Mouse (Mus musculus) intestine, postnatal 0 days (tissue): Measurements from ENCODE around the gene Tmem117. TPM values are rescaled to one million over a fixed set of nuclear protein-coding genes. Genes with fewer than 3 reads are reported as not detected.

ENCODE experiments used
- ATAC-seq: fragments of 200-750 bp; cut with Nextera tagmentation; 2 replicates; pipeline ENCODE4 v1.8.0; 2017; ENCODE audit warnings: mild to moderate bottlenecking, moderate TSS enrichment, moderate library complexity
- H3K27ac ChIP-seq: fragments of 300-500 bp; sonication (generic); 2 replicates; pipeline ENCODE4 v1.5.1; 2014; ENCODE audit warnings: mild to moderate bottlenecking, low read depth, low read length, moderate library complexity
- H3K27me3 ChIP-seq: fragments of 300-500 bp; sonication (generic); replicated peaks from 2 replicates; pipeline ENCODE4 v1.6.1; 2014; ENCODE audit warnings: low read length, mixed read lengths; ENCODE audit not compliant: control insufficient read depth, insufficient read depth
- H3K36me3 ChIP-seq: fragments of 300-500 bp; sonication (generic); 2 replicates; pipeline ENCODE4 v1.6.1; 2014; ENCODE audit warnings: mild to moderate bottlenecking, moderate library complexity; ENCODE audit not compliant: control insufficient read depth, insufficient read depth
- H3K4me1 ChIP-seq: fragments of 300-500 bp; sonication (generic); replicated peaks from 2 replicates; pipeline ENCODE4 v1.6.1; 2014; ENCODE audit warnings: antibody characterized with exemption, low read length, mixed read lengths; ENCODE audit not compliant: control insufficient read depth, insufficient read depth
- H3K4me2 ChIP-seq: fragments of 300-500 bp; sonication (generic); replicated peaks from 2 replicates; pipeline ENCODE4 v1.6.1; 2014; ENCODE audit warnings: low read depth, mild to moderate bottlenecking, moderate library complexity
- H3K4me3 ChIP-seq: fragments of 300-500 bp; sonication (generic); 2 replicates; pipeline ENCODE4 v1.5.1; 2014; ENCODE audit warnings: low read depth, low read length
- H3K9ac ChIP-seq: fragments of 300-500 bp; sonication (generic); 2 replicates; pipeline ENCODE4 v1.6.1; 2014; ENCODE audit warnings: mild to moderate bottlenecking, low read depth, low read length
- H3K9me3 ChIP-seq: fragments of 300-500 bp; sonication (generic); 2 replicates; pipeline ENCODE4 v1.6.1; 2016; ENCODE audit warnings: mixed run types; ENCODE audit not compliant: control insufficient read depth
- CTCF ChIP-seq: sonication (generic); IDR thresholded peaks from 2 replicates; pipeline ENCODE4 v1.5.1; 2016; ENCODE audit warnings: low read depth, mild to moderate bottlenecking, control low read depth, antibody characterized with exemption, moderate library complexity
- WGBS: fragments of 180-500 bp; shearing (Covaris S2); extraction: QIAGEN DNeasy Blood & Tissue Kit; methylation state at CpG from one replicate; pipeline ENCODE4 v1.1.7; 2014; 5-methylcytosine and 5-hydroxymethylcytosine counted together
- polyA plus RNA-seq: library from polyadenylated mRNA; unstranded; fragments of >200 nt; fragmentation: Nextera tagmentation; extraction: Ambion mirVana; gene quantifications from 2 replicates; pipeline ENCODE4 v1.2.1, GENCODE M21; 2015

Tmem117 gene
- polyA plus RNA-seq, 1 experiment from 2014 or later: 2.7 TPM

DNA sequence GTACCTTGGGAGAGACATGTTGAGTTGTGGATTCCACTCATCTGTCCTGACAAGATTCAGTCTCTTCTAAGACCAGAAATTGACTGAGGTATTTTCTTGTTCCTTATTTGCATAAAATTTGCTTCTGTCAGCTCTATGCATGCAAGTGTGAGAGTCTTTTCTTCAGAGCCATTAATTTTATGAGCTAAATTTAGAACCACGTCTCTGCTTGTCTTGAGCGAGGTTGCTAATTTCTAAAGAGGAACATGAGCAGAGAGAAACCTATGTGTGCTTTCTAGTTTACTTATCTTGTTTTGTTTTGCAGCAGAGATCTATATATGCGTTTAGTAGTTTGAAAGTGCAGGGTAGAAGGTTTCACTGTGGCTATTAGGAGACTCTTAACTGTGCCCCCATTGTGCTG is 26.6 kb upstream of the Tmem117 start:
- no peaks in the 10 kb centered on the region for H3K9me3 ChIP-seq
- 63% methylated on average over 3 of the region's 3 CpGs for WGBS
- TF ChIP-seq CTCF: no peak
- no peaks in the 10 kb centered on the region for H3K27me3 ChIP-seq
- no peak overlapping the region for H3K27ac ChIP-seq
- H3K4me2 ChIP-seq: no peak overlapping the region
- H3K4me1 ChIP-seq: no peaks in the 10 kb centered on the region
- no peak overlapping the region for H3K9ac ChIP-seq
- H3K36me3 ChIP-seq: no peaks in the 10 kb centered on the region
- no peak overlapping the region for H3K4me3 ChIP-seq
- no peak for ATAC-seq

DNA sequence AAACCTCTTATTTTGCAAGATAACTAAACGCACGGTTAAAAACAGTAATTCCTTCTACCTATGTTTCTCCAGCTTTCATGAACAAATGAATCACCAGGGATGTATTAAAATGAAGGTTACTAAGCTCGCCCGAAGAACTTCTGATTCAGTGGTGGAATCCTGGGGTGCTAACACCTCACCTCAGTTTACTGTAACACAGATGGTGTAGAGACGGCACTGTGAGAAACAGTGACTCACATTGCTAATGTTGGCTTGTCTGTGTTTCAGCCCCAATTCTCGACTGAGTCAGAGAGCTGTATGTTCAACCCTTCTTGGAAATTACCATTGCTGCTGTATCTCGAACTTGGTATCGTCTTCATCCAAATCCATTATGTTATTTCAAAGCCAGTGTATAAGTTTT is 21.3 kb upstream of the Tmem117 start:
- no peaks in the 10 kb centered on the region for H3K27me3 ChIP-seq
- 92% methylated on average over 8 of the region's 8 CpGs for WGBS
- H3K9ac ChIP-seq: no peak overlapping the region
- no peak overlapping the region for H3K4me3 ChIP-seq
- no peak for ATAC-seq
- H3K27ac ChIP-seq: no peak overlapping the region
- H3K36me3 ChIP-seq: no peaks in the 10 kb centered on the region
- H3K4me2 ChIP-seq: no peak overlapping the region
- H3K4me1 ChIP-seq: no peaks in the 10 kb centered on the region
- H3K9me3 ChIP-seq: no peaks in the 10 kb centered on the region
- no peak for TF ChIP-seq CTCF

DNA sequence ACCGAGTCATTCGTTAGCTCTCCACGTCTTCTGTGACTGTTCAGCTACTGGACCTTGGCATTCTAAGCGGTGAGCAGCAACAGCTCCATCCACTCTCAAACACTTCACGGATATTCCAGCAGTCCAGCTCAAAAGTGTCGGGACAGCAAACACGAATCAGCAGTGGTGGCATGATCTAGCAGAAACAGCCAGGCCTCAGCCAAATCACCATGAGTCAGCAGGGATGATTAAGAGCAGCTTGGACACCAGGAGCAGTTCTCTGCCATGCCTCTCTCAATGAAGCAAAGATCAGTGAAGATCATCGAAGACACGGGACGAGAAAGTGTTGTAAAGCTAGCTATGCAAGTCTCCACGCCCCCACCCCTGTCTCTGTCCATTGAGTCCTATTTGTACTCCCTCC is 13.0 kb upstream of the Tmem117 start:
- no peaks in the 10 kb centered on the region for H3K4me1 ChIP-seq
- 90% methylated on average over 11 of the region's 11 CpGs for WGBS
- H3K27ac ChIP-seq: no peak overlapping the region
- H3K27me3 ChIP-seq: no peaks in the 10 kb centered on the region
- TF ChIP-seq CTCF: no peak
- H3K9me3 ChIP-seq: no peaks in the 10 kb centered on the region
- no peak overlapping the region for H3K4me2 ChIP-seq
- no peak overlapping the region for H3K4me3 ChIP-seq
- H3K9ac ChIP-seq: no peak overlapping the region
- no peak for ATAC-seq
- no peaks in the 10 kb centered on the region for H3K36me3 ChIP-seq

GRCm38 (mm10) chr15:94620909-94621308 is 8.1 kb upstream of the Tmem117 start:
- Histone ChIP-seq H3K27me3 (no peaks in the 10 kb centered on the region), H3K27ac (no peak overlapping the region), H3K4me1 (no peaks in the 10 kb centered on the region), H3K36me3 (no peaks in the 10 kb centered on the region), H3K9me3 (no peaks in the 10 kb centered on the region), H3K4me2 (no peak overlapping the region), H3K4me3 (no peak overlapping the region), H3K9ac (no peak overlapping the region)
- ATAC-seq: no peak
- no peak for TF ChIP-seq CTCF

DNA sequence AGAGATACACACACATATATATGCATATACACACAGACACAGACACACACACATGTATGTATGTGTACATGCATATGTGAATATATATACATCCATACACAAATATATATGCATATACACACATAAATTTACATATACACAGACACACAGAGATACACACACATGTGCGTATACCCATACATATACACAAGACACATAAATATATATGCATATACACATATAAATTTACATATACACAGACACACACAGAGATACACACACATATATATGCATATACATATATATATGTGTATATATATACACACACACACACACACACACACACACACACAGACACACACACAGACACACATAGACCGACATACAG is 586 bp upstream of the Tmem117 start:
- H3K9ac ChIP-seq: no peak overlapping the region
- 51% methylated on average over 2 of the region's 2 CpGs for WGBS

DNA sequence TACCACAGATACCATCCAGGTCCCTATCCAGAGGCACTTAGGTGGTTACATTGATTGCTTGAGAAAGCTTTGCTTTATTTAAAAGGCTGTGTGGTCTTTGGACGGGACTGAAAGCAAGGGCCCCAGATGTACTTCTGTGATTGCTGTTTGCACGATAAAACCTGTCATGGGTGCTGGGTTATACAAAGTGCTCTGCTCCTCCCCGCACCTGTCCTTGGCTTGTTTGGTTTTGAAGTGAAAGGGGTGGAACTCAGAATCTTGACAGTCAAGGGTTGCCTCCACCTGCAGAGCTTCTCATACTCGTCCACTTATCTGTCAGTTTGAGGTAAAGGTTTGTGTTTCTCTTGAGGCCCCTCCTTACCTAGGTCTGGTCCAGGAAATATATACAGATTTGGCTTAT is 1.5 kb downstream of the Tmem117 start:
- Histone ChIP-seq H3K27me3 (peaks cover 5% of the 10 kb centered on the region; the same call in 1 of the 2 replicates), H3K27ac (no peak overlapping the region), H3K4me3 (no peak overlapping the region), H3K9me3 (no peaks in the 10 kb centered on the region), H3K4me1 (no peaks in the 10 kb centered on the region), H3K36me3 (no peaks in the 10 kb centered on the region), H3K4me2 (peak overlapping the region; percentile 24; the same call in 1 of the 2 replicates), H3K9ac (no peak overlapping the region)
- peak; percentile 33 for ATAC-seq
- 39% methylated on average over 4 of the region's 4 CpGs for WGBS
- no peak for TF ChIP-seq CTCF

More for the DNA sequence above, 586 bp upstream of the Tmem117 start:
- Histone ChIP-seq H3K27ac (no peak overlapping the region), H3K4me1 (no peaks in the 10 kb centered on the region), H3K4me2 (peak overlapping the region; percentile 98), H3K4me3 (peak overlapping the region; percentile 60), H3K27me3 (peaks cover 5% of the 10 kb centered on the region; the same call in 1 of the 2 replicates), H3K9me3 (no peaks in the 10 kb centered on the region), H3K36me3 (no peaks in the 10 kb centered on the region)
- TF ChIP-seq CTCF: no peak
- no peak for ATAC-seq

GRCm38 (mm10) chr15:94634524-94634923 is 5.5 kb downstream of the Tmem117 start:
- Histone ChIP-seq H3K27ac (no peak overlapping the region), H3K4me1 (no peaks in the 10 kb centered on the region), H3K4me3 (no peak overlapping the region), H3K36me3 (no peaks in the 10 kb centered on the region), H3K4me2 (no peak overlapping the region), H3K9me3 (no peaks in the 10 kb centered on the region), H3K27me3 (no peaks in the 10 kb centered on the region), H3K9ac (no peak overlapping the region)
- 62% methylated on average over 11 of the region's 11 CpGs for WGBS
- no peak for TF ChIP-seq CTCF
- ATAC-seq: no peak
